Mouse (Mus musculus) adrenal gland, postnatal 25 days (tissue): ENCODE data around the gene Srsf6. TPM values are rescaled to one million over a fixed set of nuclear protein-coding genes. Genes with fewer than 3 reads are reported as not detected.
A peak's percentile ranks its signal among the peaks of the same experiment; 100 is the strongest.
"Not testable (repeated sequence)": the region's sequence is repeated elsewhere in the genome, so short reads cannot be mapped to it uniquely, and the experiment has no call there.

ENCODE experiments used
- DNase-seq: peaks from one replicate; pipeline ENCODE4 v3.0.0; 2021; ENCODE audit warnings: mixed read lengths
- long read RNA-seq: library from polyadenylated mRNA; stranded (forward); transcript quantifications from one replicate; pipeline ENCODE4 v2.0.0, GENCODE M21; 2021
- total RNA-seq: library from RNA; stranded (reverse); gene quantifications from 2 replicates; pipeline ENCODE4 v1.2.3, GENCODE M21; 2021

Srsf6 gene
- 232 and 238 TPM in 2 replicates for total RNA-seq
- long read RNA-seq, transcript Srsf6-203 (6 exons, 3,527 nt): major isoform, 113 of 135 reads
- long read RNA-seq, transcript Srsf6-201 (7 exons, 1,666 nt): minor isoform, 5 of 135 reads
- long read RNA-seq, partial matches to known transcripts: 14 of 135 reads
- long read RNA-seq, other reads (novel, unspliced or antisense): 3 of 135 reads

- peak; percentile 89 for DNase-seq
Observed at GRCm38 (mm10) chr2:162931123-162931673, at the start of gene Srsf6. TSS of gene Srsf6 (plus strand) at chr2:162931528.

GRCm38 (mm10) chr2:162884101-162884500, 47.2 kb upstream of the Srsf6 start:
- no peak for DNase-seq

GRCm38 (mm10) chr2:162887121-162887520, 44.2 kb upstream of the Srsf6 start:
- no peak for DNase-seq

DNA sequence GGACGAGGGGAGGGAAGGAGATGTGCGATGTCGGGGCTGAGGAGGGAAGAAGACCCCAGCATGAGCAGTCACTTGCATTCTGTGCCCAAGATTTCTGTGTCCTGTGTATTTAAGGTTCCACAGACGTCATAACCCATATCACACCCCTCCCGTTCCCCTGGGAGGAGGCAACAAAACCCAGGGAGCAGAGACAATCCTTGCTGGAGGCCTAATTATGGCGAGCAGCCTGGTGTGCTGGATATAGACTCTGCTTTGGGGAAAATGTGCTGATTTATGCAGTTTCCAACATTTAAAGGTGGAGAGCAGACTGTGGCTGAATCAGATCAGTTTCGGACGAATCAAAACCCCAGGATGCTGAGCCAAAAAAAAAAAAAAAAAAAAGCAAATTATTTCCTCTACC, 42.7 kb upstream of the Srsf6 start:
- no peak for DNase-seq

GRCm38 (mm10) chr2:162889191-162889590, 42.1 kb upstream of the Srsf6 start:
- DNase-seq: no peak

DNA sequence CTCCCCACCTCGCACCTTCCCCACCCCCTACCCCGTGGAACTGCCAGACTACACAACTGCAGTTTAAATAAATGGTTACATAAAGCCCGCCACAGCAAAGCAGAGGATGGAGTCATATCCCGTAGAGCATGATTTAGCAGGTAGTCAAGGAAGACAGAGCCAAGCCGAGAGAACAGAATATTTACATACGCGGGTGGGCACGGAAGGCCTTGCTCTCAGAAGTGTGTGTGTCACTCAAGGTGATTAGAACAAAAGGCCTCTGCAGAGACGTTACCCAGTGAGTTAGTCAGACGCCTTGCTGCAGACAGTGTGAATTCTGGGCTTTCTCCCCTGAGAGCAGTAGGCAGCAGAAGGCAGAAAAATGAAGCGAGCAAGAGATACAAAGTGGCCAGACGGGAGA, 41.6 kb upstream of the Srsf6 start:
- no peak for DNase-seq

DNA sequence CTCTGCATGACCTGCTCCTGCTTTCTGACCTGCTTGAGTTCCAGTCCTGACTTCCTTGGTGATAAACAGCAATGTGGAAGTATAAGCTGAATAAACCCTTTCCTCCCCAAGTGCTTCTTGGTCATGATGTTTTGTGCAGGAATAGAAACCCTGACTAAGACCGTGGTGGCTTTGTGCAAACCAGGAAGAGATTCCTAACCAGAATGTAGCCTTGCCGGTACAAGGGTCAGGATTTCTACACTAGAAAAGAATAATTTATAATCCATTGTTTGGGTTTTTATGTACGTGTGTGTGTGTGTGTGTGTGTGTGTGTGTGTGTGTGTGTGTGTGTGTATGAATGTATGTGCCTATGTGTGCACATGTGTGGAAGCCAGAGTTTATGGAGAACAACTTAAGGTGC, 38.3 kb upstream of the Srsf6 start:
- not testable (repeated sequence) for DNase-seq

- not testable (repeated sequence) for DNase-seq
Observed at GRCm38 (mm10) chr2:162899256-162899655, 32.1 kb upstream of the Srsf6 start.

DNA sequence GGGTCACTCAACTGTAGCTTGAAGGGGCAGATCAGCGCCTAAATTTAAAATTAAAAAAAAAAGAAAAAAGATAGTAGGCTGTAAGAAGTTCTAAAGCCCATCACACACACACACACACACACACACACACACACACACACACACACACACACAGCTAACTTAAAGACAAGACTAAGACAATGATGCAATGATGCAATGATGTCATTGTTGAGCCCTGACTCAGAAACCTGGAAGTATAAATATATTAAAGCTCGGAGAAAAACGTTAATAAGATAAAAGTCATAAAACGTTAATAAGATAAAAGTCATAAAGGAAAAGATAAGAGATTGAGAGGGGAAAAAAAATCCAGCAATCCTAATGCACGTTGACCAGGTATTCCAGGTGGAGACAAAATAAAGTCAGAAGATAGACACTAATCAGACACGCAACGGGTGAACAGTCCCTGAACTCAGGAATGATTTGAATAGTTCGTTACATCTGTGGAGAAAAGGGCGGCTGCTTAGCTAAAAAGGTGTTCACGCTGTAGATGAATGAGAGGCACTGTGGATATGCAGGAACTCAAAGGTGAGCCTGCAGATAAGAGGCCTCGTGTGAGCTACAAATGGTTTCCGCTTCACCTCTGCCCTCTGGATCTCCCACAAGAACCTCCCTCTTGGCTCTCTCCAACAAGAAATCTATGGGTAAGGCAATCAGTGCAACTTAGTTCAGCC, 31.3 kb upstream of the Srsf6 start:
- DNase-seq: no peak

DNA sequence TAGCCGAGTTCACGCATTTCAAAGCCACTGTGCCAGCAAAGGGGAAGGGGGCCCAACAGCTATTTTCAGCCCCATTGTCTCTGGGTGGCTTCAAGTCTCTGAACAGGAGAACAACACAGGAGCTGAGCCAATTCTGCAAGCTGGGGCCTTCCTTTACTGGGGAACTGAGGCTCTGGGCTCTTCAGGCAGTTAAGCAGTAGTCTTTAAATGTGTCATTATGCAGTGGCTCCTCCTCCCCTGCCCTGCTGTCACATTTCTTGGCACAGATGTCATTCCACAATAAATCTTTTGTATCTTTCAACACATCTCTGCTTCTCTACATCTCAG, 30.8 kb upstream of the Srsf6 start:
- no peak for DNase-seq

DNA sequence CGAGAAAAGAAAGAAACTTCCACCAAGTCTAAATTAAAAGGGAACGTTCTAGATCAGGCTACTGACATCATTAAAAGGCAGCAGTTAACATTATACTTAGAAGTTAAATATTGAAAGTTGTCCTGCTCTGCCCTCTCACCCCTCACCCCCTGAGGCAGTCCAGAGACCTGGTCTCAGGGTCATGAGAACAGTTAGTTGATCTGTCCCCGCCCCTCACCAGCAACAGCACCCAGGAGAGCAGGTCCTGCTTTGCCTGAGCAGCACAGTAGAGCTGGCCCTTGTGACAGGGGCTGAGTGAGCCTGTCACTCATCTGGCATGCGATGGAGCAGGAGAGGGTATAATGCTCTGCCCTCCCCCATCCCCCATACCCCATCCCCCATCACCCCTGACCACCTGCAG, 25.4 kb upstream of the Srsf6 start:
- no peak for DNase-seq

- no peak for DNase-seq
Observed at GRCm38 (mm10) chr2:162908052-162908491, 23.3 kb upstream of the Srsf6 start.

- DNase-seq: no peak
Observed at GRCm38 (mm10) chr2:162914040-162914439, 17.3 kb upstream of the Srsf6 start.

GRCm38 (mm10) chr2:162914519-162914918, 16.8 kb upstream of the Srsf6 start:
- no peak for DNase-seq

DNA sequence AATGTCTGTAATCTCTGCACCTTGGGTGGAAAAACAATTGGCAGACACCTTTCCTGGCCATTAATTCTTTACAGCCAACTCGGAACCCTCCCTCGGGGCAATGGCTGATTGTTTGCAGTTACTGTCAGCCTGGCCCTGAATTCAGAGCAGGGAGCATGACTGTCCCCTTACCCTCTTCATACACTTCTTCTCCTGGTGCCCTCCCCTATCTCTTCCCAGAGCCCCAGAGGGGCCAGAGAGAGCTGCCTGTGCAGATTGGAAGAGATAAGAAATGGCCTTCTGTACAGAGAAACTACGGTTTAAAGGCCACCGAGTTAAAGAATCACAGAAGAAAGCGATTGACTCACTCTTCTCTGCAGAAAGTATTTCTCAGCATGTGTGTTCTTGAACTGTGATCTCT, 11.4 kb upstream of the Srsf6 start:
- DNase-seq: no peak

GRCm38 (mm10) chr2:162922183-162922582, 9.1 kb upstream of the Srsf6 start:
- DNase-seq: peak; percentile 37

DNA sequence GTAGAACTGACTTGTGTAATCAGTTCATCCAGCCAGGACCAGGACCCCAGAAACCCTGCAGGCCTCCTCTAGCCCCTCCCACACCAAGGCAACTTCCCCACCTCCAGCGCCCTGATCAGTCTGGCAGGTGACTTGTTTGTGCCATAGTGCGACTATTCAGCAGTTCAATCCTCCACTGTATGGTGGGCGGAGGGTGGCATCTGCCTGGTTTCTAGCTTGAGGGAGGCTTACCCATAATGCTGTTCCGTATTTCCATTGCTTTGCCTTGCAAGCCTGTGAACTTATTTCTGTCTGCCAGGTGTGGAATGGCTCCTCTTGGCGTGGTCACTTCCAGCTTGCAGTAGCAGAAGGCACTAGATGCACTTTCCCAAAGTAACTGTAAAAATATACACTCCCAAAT, 8.5 kb upstream of the Srsf6 start:
- DNase-seq: no peak

- no peak for DNase-seq
Observed at GRCm38 (mm10) chr2:162924126-162924525, 7.2 kb upstream of the Srsf6 start.

DNA sequence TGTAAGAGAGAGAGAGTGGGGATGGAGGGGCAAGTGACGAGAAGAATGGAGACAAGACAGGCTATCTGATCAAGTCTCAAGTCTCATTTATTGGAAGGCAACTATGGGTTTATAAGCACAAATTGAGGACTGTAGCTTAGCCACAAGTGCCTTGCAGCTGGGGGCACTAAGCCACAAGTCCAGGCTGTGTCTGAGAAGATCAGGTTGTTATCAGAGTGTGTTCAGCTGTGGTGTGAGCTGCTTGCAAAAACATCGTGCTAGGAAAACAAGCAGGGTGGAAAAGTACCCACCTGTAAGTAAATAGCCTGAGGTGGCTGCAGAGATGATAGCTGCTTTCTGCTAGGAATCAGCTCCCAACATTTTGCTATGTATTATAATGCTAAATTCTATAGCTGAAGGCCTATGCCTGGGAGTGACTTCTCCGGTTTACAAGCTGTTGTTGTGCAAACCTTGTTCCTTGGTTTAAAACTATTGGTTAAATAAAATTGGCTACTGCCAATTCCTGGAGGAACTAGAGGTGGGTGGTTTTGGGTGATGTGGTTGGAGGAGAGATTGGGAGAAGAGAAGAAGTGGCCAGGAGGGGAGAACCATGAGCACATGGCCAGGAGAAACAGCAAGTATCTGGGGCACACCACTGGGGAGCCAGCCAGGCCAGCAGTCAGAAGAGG, 3.3 kb upstream of the Srsf6 start:
- no peak for DNase-seq

DNA sequence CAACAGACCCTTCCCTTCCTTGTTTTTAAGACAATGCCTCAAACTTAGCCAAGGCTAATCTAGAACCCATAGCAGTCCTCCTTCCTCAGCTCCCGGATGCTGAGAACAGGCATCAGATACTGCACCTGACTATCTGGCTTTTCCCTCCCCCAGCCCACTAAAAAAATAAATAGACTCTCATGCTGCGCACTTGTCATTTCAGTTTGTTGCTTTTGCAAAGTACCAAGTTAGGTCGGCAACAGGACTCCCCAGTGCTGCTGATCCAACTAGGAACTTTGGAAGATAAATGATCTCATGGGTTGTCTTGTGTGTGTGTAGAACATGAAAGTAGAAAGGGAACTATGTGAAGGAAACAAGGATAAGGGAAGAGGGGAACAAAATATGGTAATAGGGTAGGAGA, 1.6 kb upstream of the Srsf6 start:
- DNase-seq: no peak

DNA sequence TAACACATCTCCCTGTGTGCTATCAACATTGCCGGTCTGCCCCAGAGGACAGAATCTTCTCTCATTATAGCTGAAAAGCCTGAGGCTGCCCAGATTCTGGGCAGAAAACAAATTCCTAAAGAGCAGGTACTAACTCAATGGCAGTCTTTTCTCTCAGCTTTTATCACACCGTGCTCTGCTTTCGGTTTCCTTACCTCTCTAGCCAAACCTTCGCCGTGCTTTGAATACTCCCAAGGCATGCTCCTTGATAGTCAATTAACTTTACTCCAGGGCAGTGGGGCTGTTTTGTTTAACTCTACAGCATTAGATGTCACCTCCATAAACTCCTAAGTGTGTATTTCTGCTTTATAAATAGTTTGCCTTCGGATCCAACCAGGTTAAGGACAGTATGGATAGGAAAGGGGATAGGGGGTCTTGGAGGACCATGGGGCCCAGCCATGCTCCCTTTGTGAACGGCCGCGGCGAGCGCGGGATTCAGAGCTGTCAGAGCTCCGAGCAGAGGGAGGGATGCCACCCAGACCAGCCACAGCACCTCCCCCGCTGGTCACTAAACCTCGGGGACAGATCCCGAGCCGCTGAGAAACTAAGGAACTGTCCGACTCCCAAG, 709 bp upstream of the Srsf6 start:
- no peak for DNase-seq

- peak; percentile 66 for DNase-seq
Observed at GRCm38 (mm10) chr2:162931674-162932650, 634 bp downstream of the Srsf6 start.
